Mouse (Mus musculus): Measurements from ENCODE around the gene Igf1r.

- TF ChIP-seq CTCF (IDR thresholded peaks at IDR 0.05; ENCODE audit: low read depth) (no peak), EP300 (optimal IDR thresholded peaks at IDR 0.05) (no peak)
Measured at GRCm38 (mm10) chr7:68282304-68283132, 329.9 kb downstream of the Igf1r start.
